Mouse (Mus musculus) liver, adult 2 months (tissue): ENCODE measurements at regions not wholly inside any gene's neighbourhood (a gene's known extent, or its start where the extent isn't known, plus 50 kb on each side); places are given as distances from the start of the nearest gene placed in this dataset.

Source experiments
- CTCF ChIP-seq: fragments of 200-500 bp; IDR thresholded peaks from 2 replicates; pipeline ENCODE4 v1.5.1; 2011; ENCODE audit warnings: low read depth, low read length, control low read depth
- POLR2A ChIP-seq: fragments of 200-500 bp; IDR thresholded peaks from 2 replicates; pipeline ENCODE4 v1.6.1; 2011; ENCODE audit warnings: low read length, control low read depth; ENCODE audit not compliant: insufficient read depth; ENCODE audit errors: extremely low read depth

- no peak for TF ChIP-seq POLR2A
- TF ChIP-seq CTCF = no peak
Measured at GRCm38 (mm10) chr2:137204274-137204850, 87.9 kb upstream of the Jag1 start.
